Mouse (Mus musculus): ENCODE data around the gene Atp5mpl. TPM values are rescaled to one million over a fixed set of nuclear protein-coding genes. Genes with fewer than 3 reads are reported as not detected.

Gene Atp5mpl
- total RNA-seq, 2 experiments from 2014 or later = 71.9 to 132 TPM

DNA sequence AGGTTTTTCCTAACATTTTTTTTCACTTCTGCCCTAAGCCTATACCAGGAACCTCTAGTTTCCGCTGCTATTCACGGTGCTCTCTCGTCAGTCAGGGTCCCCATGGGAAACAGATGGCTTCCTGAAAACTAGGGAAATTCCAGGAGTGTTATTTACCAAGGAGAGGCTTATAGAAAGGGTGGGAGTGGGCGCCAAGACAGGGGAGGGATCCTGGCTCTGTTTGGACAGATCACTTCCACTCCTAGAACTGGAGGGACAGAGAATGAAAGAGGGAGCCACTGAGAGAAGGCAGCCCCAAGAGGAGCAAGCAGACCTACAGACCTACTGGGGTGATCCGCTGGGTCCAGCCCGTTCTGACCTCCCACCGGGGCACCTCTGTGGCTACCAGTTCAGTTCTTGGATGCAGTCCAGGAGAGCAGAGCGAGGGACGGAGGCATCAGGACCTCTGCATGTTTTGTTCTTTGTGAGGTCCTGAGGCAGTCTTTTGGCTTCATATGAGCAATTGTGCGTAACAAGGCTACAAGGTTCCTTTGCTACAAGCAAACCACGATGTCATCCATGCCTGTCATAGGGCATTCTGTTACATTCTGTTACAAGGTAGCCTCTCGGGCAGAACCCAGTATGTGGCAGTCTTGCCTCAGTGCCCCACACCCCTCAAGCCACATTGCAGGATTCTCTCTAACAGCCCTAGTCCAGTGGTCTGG lies 50.1 kb downstream of the Atp5mpl start:
- ATAC-seq (replicated peaks; ENCODE audit: low FRiP score, poor library complexity, severe bottlenecking) = no peak

DNA sequence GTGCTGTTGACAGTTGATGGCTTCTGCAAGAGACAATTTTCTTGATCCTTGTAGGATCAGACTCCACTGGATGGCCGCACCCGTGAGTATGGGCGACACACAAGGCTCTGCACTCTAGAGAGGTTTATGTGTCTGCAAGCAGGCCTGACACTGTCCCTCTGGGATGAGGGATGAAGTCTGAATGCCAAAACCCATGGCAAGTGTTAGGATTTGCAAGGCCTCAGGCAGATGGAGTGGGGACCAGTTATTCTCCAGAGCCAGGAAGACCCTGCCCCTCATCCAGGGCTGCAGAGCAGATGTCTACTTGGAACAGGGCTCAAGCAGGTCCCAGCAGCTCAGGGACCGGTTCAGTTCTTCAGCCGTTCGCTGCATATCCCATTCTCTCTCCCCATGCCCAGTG lies 51.0 kb downstream of the Atp5mpl start:
- no peak for ATAC-seq (replicated peaks; ENCODE audit: low FRiP score, poor library complexity, severe bottlenecking)

DNA sequence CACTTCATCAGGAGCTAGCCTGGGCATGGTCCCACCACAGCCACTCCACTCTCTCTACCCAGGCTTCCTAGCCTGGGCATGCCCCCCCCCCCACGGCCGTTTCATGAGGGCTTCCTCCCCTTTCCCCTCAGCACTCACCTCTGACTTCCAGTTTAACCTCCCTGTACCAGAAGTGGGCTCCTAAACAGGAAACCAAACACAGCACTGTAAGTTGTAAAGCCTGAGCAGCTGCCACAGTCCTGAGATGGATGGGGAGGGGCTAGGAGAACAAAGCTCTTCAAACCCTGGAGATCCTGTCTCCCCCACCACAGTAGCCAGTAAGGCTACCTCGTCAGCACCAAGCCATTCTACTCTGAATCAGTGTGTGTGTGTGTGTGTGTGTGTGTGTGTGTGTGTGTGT lies 52.7 kb downstream of the Atp5mpl start:
- ATAC-seq (replicated peaks; ENCODE audit: low FRiP score, poor library complexity, severe bottlenecking) = no peak

DNA sequence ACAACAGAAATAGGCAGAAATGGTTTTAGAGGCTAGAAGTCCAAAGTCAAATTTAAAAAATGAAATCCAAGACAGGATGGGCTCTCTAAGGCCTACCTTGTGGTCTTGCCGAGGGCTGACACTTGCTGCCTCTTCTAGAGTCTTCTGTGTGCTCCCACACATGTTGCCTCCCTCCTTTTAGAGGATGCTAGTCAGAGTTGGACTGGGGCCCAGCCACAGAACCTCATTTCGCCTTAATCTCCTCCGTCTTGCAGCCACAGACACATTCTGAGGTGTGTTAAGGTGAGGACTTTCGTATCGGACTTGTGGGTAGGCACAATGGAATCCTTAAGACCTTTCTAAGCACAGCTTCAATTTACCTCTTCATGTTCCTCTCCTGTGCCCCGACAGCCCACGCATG lies 54.0 kb downstream of the Atp5mpl start:
- ATAC-seq (replicated peaks; ENCODE audit: low FRiP score, poor library complexity, severe bottlenecking) = no peak

DNA sequence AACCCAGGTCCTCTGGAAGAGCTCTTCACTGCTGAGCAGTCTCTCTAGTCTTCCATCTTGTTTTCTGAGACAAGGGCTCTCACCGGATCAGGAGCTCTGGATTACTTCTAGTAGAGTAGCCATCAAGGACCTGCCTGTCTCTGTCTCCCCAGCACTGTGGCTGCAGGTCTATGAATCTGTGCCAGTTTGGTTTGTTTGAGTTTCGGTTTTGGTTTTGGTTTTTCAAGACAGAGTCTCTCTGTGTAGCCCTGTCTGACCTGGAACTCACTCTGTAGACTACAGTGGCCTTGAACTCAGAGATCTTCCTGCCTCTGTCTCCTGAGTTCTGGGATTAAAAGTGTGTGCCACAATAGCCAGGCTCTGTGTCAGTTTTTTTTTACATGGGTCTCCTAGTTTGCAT lies 55.0 kb downstream of the Atp5mpl start:
- ATAC-seq (replicated peaks; ENCODE audit: low FRiP score, poor library complexity, severe bottlenecking) = no peak

Other genes with a start within 250 kb of the Atp5mpl start
- 18.0 and 31.7 TPM in 2 replicates for gene Klc1, start 208.1 kb downstream of the Atp5mpl start, total RNA-seq (2015; ENCODE audit: low replicate concordance)
- 38.2 and 63.6 TPM in 2 replicates for gene Klc1, start 208.1 kb downstream of the Atp5mpl start, total RNA-seq (2017; ENCODE audit: low replicate concordance)
- gene Xrcc3, start 153.1 kb downstream of the Atp5mpl start, total RNA-seq (2015; ENCODE audit: low replicate concordance) = 8.0 and 12.3 TPM in 2 replicates
- 5.3 and 28.4 TPM in 2 replicates for gene Xrcc3, start 153.1 kb downstream of the Atp5mpl start, total RNA-seq (2017; ENCODE audit: low replicate concordance)
- gene Zfyve21, start 152.8 kb downstream of the Atp5mpl start, total RNA-seq (2015; ENCODE audit: low replicate concordance) = 4.2 and 9.4 TPM in 2 replicates
- 5.6 and 8.4 TPM in 2 replicates for gene Zfyve21, start 152.8 kb downstream of the Atp5mpl start, total RNA-seq (2017; ENCODE audit: low replicate concordance)
- gene Ppp1r13b, start 58.9 kb downstream of the Atp5mpl start, total RNA-seq (2015; ENCODE audit: low replicate concordance) = 9.7 and 14.7 TPM in 2 replicates
- gene Ppp1r13b, start 58.9 kb downstream of the Atp5mpl start, total RNA-seq (2017; ENCODE audit: low replicate concordance) = 6.7 and 12.2 TPM in 2 replicates
- not detected in 2 replicates for gene Tdrd9, start 4.6 kb upstream of the Atp5mpl start, total RNA-seq (2015; ENCODE audit: low replicate concordance)
- gene Tdrd9, start 4.6 kb upstream of the Atp5mpl start, total RNA-seq (2017; ENCODE audit: low replicate concordance) = not detected in 2 replicates
- not detected in 2 replicates for gene Rd3l, start 14.3 kb upstream of the Atp5mpl start, total RNA-seq (2015; ENCODE audit: low replicate concordance)
- gene Rd3l, start 14.3 kb upstream of the Atp5mpl start, total RNA-seq (2017; ENCODE audit: low replicate concordance) = not detected in 2 replicates
- gene Aspg, start 139.7 kb upstream of the Atp5mpl start, total RNA-seq (2015; ENCODE audit: low replicate concordance) = not detected in 2 replicates
- not detected in 2 replicates for gene Aspg, start 139.7 kb upstream of the Atp5mpl start, total RNA-seq (2017; ENCODE audit: low replicate concordance)
- gene Kif26a, start 179.2 kb upstream of the Atp5mpl start, total RNA-seq (2015; ENCODE audit: low replicate concordance) = not detected in 2 replicates
- not detected in 2 replicates for gene Kif26a, start 179.2 kb upstream of the Atp5mpl start, total RNA-seq (2017; ENCODE audit: low replicate concordance)